Mouse (Mus musculus): ENCODE results near the gene Vwa8. TPM values are rescaled to one million over a fixed set of nuclear protein-coding genes. Genes with fewer than 3 reads are reported as not detected.
"Not testable (repeated sequence)": the region's sequence is repeated elsewhere in the genome, so short reads cannot be mapped to it uniquely, and the experiment has no call there.

Vwa8 gene
- total RNA-seq, 2 experiments from 2014 or later: 129 to 144 TPM

DNA sequence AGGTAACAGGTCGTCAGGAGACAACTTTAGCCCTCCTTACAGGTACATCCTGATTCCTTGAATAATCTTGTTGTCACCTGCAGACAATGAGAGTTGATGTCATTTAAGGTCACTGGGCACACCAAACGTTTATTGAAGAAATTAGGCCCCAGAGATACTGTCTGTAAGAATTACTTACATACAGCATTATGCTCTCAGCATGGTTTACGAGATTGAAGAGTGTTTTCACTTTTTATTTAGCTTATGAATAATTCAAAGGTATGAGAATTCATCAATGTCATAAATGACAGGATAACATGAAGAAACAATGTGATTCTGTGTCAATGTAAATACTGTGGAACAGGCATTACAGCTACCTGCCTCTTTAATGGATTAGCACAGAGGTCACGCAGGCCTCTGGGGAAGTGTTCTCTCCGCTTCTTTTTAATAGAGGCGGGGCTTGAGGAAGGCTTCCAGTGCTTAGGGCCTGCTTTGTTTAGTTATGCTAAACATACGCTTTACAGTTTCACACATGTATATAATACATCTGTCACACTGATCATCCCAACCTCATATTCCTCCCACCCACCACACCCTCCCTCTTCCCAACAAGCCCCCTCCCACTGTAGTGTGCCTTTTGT is 37.2 kb downstream of the Vwa8 start:
- DNase-seq: no peak

DNA sequence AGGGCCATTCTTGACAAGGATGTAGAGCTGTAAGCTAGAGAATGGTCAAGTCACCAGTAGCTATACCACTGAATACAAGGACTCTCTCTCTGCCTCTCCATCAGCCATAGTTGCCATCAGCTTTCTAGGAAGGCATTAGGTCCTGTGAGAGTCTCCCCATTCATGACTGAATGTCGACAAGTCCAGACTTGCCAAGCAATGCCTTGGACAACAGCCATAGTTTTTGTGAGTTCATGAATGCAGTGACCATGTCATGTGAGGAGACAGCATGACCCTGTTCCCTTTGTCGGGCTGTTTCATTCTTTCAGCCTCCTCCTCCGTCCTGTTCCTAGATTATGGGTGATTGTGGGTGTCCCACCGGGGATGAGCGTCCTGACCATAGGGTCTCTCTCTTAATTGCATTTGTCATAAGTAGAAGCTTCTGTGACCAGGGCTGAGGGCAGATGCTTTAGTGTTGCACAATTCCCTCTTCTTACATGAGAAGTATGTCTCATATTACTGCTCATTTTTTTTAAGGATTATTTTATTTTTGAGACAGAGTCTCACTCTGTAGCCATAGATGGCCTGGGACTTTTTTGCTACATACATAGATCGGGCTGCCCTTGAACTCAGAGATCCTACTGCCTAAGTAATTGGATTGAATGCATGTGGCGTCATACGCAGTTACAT is 37.8 kb downstream of the Vwa8 start:
- DNase-seq: peak; percentile 65

DNA sequence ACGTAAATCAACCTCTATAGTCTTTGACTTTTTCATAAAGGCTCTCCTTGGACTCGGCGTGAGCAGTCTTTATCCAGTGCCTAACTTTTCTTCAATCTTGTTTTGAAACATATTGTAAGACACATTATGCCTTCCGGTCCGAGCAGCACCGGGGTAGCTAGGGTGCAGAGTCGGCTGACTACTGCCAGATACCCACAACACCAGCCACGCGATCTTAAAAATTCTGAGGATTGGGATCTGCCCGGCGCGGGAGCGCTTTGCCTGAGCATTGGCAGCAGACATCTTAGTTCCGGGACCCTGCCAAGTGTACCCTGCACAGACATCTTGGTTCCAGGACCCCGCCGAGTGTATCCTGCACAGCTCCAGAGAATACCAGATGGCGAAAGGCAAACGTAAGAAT is 38.6 kb downstream of the Vwa8 start:
- not testable (repeated sequence) for DNase-seq

DNA sequence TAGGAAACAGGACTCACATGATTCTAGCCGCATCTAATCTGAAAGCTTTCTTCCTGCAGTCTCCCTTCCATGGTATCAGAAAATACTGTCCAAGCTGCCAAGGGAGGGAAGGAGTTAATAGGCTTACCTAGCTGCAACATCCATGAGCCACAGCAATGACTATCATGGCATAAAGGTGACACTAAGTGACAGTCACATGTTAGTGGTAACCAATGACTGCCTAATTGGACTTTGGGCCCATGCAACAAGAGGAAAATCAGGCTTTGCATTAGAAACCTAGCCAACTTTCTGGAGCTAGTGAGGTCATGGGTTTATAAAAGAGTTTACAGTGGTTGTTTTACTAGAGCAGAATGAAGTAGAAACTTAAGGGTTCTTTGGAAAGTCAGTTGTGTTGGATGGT is 46.6 kb downstream of the Vwa8 start:
- DNase-seq: no peak

DNA sequence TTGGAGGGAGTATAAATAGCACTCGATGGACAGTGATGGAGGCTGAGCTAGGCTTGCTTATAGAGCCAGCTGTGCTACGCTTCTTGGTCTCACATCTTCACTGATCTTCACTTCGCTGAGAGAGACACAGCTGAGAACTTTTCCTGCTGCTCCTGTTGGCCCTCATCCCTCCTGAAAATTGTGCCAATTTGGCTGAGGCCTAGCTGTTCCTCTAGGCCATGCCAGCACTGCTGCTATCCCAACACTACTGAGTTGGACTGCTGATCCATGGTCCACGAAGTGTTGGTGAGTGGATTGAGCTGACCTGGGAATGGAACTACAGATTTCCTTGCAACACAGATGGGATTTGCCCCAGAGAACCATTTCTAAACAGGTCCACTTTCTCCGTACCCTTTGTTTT is 47.4 kb downstream of the Vwa8 start:
- peak; percentile 48 for DNase-seq

DNA sequence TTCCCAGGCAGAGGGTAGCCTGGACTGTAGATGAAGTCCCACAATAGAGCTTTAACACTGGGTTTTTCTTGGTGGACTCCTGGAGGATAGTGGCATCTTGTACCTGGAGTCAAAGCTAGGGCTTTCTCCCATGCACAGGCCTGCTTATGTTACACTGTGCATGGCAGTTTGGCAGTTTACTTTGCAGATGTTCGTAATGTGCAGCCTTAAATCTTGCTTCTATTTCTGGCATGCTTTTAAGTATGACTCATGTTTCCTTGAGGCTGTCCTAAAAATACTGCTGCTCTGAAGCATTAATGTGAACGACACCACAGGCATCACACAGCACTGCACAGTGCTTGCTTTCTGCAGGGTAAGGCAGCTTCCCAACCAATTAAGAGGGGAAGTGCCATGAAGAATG is 51.9 kb downstream of the Vwa8 start:
- peak; percentile 31 for DNase-seq

DNA sequence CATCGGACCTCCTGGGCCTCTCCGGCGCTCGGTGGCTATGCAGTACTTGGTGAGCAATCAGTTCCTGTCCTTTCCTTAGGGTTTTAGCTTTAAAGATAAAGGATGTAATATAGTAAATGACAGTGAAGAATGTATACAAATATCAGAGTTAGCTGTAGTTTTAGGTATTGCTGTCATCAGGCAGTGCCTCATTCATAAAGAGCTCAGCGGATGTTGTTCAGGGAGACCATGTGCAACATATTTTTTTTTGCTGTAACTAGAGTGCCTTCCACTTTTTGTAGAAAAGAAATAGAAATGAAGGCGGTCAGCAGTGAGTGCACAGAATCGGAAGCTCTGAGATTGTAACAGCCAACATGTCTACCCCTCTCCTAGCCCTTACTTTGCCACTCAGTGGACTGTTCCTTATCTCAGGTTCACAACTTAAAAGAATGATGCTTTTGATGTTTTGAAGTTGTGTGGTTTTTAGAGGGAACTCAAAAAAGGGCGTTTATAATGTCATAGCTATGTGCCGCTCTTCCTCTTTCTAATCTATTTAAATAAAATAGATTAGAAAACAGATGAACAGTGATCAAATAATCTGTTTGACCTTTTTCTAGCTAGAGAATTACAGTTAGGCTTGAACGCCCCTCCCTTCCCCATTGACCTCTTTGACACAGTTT is 59.5 kb downstream of the Vwa8 start:
- no peak for DNase-seq

DNA sequence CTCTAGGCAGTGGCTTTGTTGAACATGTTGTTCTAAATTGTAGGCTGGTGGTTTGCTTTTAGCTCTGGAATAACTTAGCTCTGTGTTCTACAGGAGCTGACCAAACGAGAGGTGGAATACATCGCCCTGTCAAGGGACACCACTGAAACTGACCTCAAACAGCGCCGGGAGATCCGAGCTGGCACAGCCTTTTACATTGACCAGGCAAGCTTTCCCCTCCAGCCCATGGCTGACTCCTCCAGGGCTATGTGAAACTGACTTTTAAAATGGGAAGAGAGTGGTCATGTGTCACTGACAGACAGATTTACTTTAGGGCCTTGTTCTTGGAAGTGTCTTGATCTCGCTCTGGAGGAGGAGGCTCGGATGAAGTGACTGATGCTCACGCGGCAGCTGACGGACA is 63.2 kb downstream of the Vwa8 start:
- DNase-seq: no peak

DNA sequence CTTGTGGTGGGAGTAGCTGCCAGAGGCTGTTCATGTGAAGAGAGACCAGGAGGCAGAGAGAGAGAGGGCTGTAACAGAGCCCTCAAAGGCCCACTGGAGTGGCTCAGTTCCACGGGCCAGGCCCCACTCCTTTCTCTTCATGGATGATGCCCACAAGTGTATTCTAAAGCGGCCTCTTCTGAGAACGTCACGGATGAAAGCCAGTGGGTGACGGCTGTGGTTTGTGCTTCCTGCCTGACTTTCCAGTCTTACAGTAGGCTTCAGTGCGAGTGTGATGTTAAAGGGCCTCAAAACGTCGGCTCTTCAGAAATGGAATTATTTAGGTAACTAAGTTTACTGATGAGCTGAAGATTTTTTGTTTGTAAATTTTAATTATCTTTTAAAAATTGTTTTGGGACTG is 65.3 kb downstream of the Vwa8 start:
- DNase-seq: no peak

DNA sequence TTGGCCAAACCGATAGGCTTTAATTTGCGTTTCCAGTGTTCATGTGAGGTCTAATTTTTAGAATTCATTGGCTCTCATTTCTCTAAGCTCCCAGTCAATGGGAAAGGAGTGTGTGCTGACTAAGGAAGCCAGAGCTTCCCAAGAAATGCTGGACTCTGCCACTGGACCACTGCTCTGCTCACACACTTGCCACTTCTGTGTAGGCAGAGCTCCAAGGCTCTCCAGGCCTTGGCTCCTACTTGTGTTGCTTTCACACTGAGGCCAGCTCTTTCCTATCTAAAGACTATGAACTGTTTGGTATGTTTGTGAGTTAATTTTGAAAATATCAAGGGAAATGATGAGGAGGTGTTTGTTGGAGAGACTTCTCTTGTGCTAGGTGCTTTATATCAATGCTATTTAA is 67.8 kb downstream of the Vwa8 start:
- no peak for DNase-seq

DNA sequence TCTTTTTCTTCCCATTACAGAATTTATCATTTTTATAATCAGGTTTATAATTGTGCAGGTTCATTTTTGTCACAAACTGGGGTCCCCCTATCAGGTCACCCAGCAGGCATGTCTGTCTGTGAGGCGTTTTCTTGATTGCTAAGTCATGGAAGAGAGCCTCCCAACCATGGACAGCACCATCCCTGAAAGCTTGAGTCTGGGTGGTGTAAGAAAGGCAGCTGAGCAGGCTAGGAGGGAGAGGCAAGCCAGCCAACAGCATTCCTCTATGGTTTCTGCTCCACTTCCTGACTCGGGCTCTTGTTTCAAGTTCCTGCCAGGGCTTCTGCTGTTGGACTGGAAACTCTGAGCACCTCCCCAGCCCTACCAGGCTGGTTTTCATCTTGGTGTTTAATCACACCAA is 72.4 kb downstream of the Vwa8 start:
- no peak for DNase-seq

DNA sequence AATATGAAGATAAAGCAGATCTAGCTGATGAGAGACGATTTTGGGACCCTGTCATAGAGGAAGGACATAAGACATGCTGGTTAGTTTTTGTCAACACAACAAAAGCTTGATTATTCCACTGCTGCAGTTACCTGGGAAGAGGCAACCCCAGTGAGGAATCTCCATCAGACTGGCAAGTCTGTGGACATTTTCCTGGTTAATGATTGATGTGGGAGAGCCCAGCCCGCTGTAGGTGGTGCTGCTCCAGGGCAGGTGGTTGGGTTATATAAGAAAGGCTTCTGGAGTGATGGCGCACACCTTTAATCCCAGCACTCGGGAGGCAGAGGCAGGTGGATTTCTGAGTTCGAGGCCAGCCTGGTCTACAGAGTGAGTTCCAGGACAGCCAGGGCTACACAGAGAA is 74.8 kb downstream of the Vwa8 start:
- DNase-seq: no peak

DNA sequence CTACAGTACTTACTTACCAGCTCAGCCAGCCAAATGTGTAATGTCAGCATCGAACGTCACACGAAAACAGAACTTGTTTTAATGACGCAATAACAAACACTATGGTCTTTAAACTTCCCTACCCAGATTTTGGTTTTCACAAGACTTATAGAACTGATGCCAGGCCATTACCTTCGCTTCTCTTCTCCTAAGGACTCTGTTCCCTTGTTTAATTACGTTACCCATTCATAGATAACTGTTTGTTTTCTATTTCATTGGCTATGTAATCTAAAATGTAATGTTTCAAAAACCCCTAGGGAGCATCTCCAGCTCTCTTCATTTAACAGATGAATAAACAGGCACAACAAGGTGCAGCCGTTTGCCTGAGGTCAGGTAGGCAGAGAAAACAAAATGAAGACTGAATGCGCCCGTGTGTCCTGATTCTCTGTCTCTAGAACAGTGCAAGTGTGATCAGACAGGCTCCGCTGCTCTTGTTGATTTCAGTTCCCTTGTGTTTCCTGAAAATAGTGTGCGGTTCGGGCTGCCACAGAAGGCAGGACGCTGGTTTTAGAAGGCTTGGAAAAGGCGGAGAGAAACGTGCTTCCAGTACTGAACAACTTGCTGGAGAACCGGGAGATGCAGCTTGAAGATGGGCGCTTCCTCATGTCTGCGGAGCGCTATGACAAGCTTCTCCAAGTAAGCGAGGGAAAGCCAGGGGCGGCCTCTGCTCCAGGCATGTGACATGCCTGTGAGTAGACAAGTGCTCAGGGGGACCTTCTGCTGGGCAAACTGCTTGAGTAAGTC is 76.1 kb downstream of the Vwa8 start:
- DNase-seq: no peak

DNA sequence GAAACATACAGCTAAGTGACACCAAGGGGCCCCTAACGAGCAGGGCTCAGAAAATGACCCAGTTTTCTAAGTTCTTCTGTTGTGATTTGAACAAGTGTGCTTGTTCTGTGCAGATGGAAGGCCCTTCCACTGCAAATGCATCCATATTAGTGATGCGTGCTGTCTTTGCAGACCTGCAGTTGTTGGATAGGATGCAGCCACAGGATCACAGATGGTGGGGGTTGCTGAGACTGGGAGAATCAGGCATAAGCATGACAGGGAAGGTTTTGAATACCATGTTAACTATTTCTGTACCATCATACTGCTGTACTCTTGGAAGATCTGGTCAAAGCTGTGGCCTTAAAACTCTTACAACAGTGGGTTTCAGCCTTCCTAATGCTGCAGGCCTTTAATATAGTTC is 83.2 kb downstream of the Vwa8 start:
- DNase-seq: no peak

DNA sequence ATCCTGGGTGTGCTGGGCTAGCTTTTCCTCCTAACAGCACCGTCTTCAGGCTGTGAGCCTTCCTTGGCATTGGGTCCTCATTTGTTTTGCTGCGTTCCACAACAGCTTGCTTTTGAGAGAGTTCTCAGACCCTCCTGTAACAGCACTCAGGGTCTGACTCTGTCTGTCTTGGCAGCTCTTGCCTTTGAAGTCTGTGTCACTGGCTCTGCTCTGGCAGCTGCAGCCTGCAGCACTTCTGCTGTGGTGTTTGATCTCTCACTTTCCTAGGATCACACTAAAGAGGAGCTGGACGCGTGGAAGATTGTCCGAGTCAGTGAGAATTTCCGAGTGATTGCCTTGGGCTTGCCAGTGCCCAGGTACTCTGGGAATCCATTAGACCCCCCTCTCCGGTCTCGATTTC is 84.5 kb downstream of the Vwa8 start:
- no peak for DNase-seq

DNA sequence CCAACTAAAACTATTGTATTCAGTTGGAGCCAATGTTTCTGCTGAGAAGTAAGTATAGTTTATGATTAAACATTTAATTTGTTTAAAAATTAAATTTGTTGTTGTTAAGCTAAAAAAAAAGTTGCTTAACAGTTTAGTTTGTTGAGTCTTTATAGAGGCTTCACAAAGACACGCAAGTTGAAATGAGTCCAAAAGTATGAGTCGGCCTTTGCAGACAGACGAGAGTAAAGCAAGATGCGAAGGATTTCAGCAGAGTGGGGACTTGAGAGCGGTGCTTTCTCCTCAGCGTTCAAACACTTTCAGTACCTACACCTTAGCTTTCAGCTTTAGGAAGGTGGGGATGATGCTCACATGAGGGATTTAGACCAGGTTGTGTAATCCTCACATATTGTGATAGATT is 85.7 kb downstream of the Vwa8 start:
- DNase-seq: no peak

DNA sequence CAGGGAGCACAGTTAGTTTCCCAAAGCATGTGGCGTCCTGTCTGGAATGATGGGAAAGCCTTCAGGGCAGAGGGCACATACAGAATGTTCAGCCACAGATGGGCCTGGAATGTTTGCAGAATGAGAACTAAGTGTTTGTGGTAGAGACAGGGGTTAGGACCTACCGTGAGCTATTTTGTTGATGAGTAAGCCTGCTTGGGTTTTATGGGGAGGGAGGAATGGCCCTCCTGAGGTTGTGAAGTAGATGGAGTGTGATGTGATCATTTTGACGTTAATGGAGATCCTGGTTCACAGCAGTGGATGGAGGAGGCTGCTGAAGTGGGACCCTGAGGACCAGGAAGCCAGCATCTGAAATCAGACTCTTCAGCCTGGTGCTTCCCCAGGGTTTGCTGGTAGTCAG is 86.9 kb downstream of the Vwa8 start:
- DNase-seq: no peak

DNA sequence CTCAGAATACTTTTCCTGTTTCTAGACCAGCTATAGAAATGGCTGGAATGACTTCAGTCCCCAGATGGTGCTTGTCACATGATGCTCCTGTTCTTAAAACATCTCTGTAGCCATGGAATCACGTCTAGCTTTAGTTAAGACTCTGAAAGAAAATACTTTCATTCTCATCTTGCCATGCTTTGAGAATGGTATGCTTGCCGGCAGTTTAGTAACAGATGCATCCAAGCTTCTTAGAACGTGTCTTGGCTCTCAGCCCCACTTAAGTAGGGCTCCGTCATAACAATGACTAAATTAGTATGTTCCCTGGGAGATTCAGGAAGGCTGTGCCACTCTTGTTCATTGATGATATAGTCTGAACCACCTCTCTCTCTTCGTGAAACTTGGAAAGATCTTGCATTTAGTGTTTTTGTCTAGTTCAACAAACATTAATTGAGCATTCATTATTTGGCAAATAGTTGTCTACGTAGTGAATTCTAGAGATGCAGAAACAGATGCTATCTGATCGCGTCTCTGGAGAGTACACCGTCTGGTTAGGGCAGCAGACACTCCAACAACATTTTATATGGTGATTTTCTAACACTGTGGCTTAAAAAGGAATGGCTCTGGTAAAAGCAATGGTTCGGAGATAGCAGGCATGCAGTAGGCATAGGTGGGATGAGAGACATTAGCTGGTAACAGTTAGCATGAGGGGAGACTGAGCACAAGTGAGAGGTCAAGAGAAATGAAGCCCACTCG is 93.1 kb downstream of the Vwa8 start:
- no peak for DNase-seq

DNA sequence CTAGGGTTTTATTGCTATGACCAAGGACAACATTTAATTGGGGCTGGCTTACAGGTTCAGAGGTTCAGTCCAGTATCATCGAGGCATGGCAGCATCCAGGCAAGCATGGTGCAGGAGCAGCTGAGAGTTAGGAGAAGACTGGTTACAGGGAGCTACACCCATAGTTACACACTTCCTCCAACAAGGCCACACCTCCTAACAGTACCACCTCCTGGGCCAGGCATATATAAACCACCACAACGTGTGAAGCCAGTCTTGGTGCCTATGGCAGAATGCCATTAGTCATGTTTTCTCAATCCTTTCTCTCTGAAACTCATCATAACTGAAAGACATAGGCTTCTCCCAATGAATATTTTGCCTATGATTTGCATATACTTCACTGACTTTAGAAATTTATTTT is 106.9 kb downstream of the Vwa8 start:
- no peak for DNase-seq

DNA sequence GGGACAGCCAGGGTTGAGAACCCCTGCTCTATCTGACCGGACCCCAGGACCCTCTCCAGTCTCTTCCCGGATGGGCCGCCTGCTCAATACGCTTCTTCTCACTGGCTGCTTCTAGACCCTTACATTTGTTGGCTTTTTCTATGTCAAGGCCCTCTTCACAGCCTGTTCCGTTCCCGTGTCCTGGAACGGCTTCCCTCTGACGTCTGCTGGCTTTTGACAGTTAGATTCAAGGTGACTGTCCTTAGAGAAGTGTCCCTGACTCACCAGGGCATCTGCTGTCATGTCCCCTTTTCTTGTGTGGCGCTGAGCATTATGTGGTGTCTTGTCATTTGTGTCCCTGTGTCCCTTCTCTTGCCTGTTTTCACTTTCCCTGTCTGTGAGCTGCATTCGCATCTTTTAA is 121.8 kb downstream of the Vwa8 start:
- no peak for DNase-seq

DNA sequence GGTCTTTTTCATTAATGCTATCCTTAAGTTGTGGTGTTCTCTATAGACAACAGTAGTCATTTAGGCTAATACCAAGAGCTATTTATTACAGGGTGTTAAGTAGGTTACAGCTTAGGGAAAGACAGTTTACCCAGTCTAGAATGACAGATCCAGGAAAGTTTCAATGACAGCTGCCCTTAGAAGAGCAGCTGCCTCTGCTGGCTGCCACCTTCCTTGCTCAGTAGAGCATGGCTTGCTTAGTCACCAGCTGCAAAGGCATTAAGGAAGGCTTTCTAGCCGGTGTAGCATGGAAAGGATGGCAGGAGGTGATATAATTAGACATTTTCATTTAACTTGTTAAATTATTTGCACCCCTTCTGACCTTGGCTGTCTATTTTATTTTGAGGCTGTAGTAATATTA is 123.6 kb downstream of the Vwa8 start:
- DNase-seq: no peak

DNA sequence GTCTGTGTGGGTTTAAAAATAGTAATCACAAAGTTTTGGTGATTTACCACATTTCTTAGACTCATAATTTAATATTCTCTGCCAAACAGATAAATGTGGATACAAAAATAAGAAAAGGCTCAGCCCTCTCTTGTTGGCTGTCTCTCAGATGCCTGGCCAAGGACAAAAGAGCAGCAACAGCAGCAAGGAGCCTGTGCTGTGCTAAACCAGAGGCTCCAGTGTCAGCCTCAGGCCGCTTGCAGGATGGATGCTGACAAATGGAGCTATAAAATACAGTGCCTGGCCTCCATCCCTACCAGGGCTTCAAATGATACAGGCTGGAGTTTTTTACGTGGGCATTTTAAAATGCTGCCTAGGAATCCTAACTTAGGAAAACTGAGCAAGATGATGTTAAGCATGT is 134.3 kb downstream of the Vwa8 start:
- DNase-seq: no peak

DNA sequence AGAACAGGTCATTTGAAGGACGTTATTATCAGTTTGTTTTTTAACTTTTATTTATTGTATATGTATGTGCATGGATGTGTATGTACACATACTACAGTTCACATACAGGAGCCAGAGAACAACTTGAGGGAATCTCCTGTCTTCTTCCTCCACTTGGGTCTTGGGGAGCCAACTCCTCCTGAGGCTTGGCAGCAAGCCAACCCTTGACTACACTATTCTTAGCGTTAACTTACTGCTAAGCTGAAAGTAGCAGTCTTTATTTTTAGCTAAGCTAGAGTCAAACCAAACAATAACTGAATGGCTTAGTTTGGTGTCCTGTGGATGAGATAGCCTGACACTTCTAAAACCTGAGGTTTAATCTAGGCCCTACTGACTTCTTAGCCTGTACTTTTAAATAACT is 135.4 kb downstream of the Vwa8 start:
- peak; percentile 46 for DNase-seq

Measured in heart, postnatal 4 days (tissue).